ENCODE assay signal across 19 mouse cellular contexts in genomic region chr2:117538865-117539264, GRCm38 (mm10).
"Had no signal": no experiment of that assay in that cellular context is flagged by ENCODE, and none has a peak within 500 bp of the region (broad histone marks: within the 10 kb centered on the region; RNA-seq: fewer than 3 reads in every experiment).

No protein-coding gene starts in this region.

- H3K9ac ChIP-seq: limb, embryonic 15.5 days; liver, embryonic 14.5 days; liver, postnatal 0 days; lung, embryonic 15.5 days; midbrain, embryonic 13.5 days had no signal

- H3K4me3 ChIP-seq: layer of hippocampus, adult 2 months; limb, embryonic 15.5 days; lung, embryonic 15.5 days; megakaryocyte, embryonic 14.5 days; midbrain, embryonic 10.5 days; midbrain, embryonic 13.5 days; myocyte had no signal

- H3K36me3 ChIP-seq: limb, embryonic 15.5 days; lung, embryonic 15.5 days; midbrain, embryonic 10.5 days; midbrain, embryonic 13.5 days had no signal

- H3K27me3 ChIP-seq: limb, embryonic 15.5 days; lung, embryonic 15.5 days had no signal

- H3K9me3 ChIP-seq: limb, embryonic 15.5 days; lung, embryonic 15.5 days; megakaryocyte, embryonic 14.5 days; midbrain, embryonic 10.5 days; midbrain, embryonic 13.5 days had no signal

- ATAC-seq: intestine, postnatal 0 days; liver, postnatal 0 days; midbrain, embryonic 13.5 days; midbrain, embryonic 16.5 days had no signal

- DNase-seq: kidney, adult 8-10 months; kidney, postnatal 14 days; layer of hippocampus, adult 9-11 months; liver, postnatal 0 days; lung, postnatal 10 days; lung, postnatal 36 days; thymus, adult 18-20 months; thymus, postnatal 36 days had no signal

- H3K27ac ChIP-seq: layer of hippocampus, adult 2 months; limb, embryonic 15.5 days; liver, embryonic 14.5 days; lung, embryonic 15.5 days; midbrain, embryonic 10.5 days; midbrain, embryonic 13.5 days had no signal

- H3K4me2 ChIP-seq: limb, embryonic 15.5 days; liver, embryonic 11.5 days; lung, embryonic 15.5 days; midbrain, embryonic 13.5 days had no signal
